Mouse (Mus musculus) bone marrow, adult 2 months (tissue): ENCODE results near the gene Rpl3l. TPM values are rescaled to one million over a fixed set of nuclear protein-coding genes. Genes with fewer than 3 reads are reported as not detected.

Experiments used
- H3K27ac ChIP-seq: fragments of 200-500 bp; 2 replicates; pipeline ENCODE4 v1.5.1; 2012; ENCODE audit warnings: low read depth, mild to moderate bottlenecking, control low read depth, inconsistent platforms, low read length; ENCODE audit not compliant: control insufficient read depth, poor library complexity, insufficient read depth
- H3K4me1 ChIP-seq: fragments of 200-500 bp; 2 replicates; pipeline ENCODE4 v1.6.1; 2011; ENCODE audit warnings: low read length; ENCODE audit not compliant: control insufficient read depth, insufficient read depth
- H3K4me3 ChIP-seq: fragments of 200-500 bp; replicated peaks from 2 replicates; pipeline ENCODE3; 2011; ENCODE audit warnings: mild to moderate bottlenecking, low read depth, low read length, control low read depth; ENCODE audit not compliant: control insufficient read depth
- CTCF ChIP-seq: fragments of 200-500 bp; IDR thresholded peaks from 2 replicates; pipeline ENCODE4 v1.5.1; 2011; ENCODE audit warnings: low read length, control low read depth; ENCODE audit not compliant: control insufficient read depth, insufficient read depth
- POLR2A ChIP-seq: fragments of 200-500 bp; IDR thresholded peaks from 2 replicates; pipeline ENCODE4 v1.6.1; 2011; ENCODE audit warnings: low read depth, mild to moderate bottlenecking, control low read depth, low read length, borderline replicate concordance; ENCODE audit not compliant: control insufficient read depth
- WGBS: fragments of 180-500 bp; shearing (Covaris S2); methylation state at CpG from one replicate; pipeline ENCODE4 v1.1.7; 2018; 5-methylcytosine and 5-hydroxymethylcytosine counted together
- polyA plus RNA-seq: library from polyadenylated mRNA; stranded (reverse); fragments of >200 nt; gene quantifications from 2 replicates; pipeline ENCODE4 v1.2.4, GENCODE M21; 2011; ENCODE audit warnings: low replicate concordance; ENCODE audit not compliant: missing spikeins, insufficient read depth, insufficient read length

Gene Rpl3l
- polyA plus RNA-seq, 1 experiment = 2.5 TPM

DNA sequence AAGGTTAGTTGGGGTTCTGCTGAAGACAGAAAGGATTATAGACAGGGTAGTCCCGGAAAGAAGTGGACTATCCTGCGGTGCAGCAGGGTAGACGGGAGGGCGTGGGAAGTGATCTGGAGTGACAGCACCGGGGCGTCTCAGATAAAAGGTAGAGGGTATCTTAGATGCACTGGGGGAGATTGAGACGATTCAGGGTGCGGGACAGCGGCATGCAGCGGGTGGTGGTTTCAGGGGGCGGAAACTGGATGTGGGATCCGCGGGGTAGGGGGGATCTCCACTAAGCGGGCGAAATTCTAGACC is 3.8 kb upstream of the Rpl3l start:
- Histone ChIP-seq H3K4me1 (no peaks in the 10 kb centered on the region; the same call in 1 of the 2 replicates), H3K4me3 (peak overlapping the region; percentile 94), H3K27ac (peak overlapping the region; percentile 57)
- TF ChIP-seq POLR2A = no peak
- TF ChIP-seq CTCF = no peak
- WGBS = under 1% methylated on average over 15 of the region's 15 CpGs

DNA sequence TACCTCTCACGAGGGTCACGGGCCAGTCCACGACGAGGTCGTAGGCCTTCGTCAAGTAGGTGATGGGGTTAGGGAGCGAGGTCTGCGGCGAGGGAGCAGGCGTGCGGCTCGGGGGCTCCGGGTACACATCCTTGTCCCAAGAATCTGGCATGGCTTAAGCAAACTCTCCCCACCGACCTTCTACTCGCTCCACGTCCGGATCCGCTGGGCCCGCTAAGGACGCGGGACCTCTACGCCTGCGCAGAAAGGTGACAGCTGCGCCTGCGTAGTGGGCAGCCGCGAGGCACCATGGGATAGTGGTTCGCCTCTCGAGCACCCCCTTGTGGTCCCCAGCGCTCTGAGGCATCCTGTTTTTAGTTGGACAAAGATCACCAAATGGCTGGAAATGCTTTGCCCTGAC is 3.4 kb upstream of the Rpl3l start, which contains the start of gene Ndufb10:
Gene Ndufb10, minus strand, starts transcription at position 295 of the 400 bp plus-strand sequence.
- peak within 1 kb of the TSS; percentile 57 for H3K27ac ChIP-seq
- H3K4me3 ChIP-seq = peak within 1 kb of the TSS; percentile 94
- under 1% methylated on average over 30 of the region's 30 CpGs for WGBS
- H3K4me1 ChIP-seq = no peaks in the 10 kb centered on the region; the same call in 1 of the 2 replicates
- TF ChIP-seq POLR2A = peak; percentile 95
- TF ChIP-seq CTCF = peak; percentile 98

DNA sequence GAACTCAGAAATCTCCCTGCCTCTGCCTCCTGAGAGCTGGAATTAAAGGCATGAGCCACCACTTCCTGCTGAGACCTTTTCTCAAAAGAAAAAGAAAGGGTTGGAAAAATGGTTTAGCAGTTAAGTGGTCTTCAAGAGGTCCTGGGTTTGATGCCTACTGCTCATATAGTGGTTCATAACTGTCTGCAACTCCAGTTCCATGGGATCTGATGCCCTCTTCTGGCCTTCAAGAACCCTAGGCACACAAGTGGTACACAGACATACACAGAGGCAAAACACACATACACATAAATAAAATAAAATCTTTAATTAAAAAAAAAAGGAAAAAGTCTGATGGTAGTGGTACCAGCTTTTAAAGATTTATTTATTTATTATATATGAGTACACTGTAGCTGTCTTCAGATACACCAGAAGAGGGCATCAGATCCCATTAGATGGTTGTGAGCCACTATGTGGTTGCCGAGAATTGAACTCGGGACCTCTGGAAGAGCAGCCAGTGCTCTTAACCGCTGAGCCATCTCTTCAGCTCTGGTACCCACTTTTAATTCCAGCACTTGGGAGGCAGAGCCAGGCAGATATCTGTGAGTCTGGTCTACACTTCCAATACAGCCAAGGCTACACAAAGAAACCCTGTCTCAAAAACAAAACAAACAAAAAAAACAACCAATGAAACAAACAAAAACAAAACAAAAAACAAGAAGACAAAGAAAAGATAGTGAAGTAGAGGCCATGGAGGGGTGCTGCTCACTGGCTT is 1.8 kb upstream of the Rpl3l start:
- 61% methylated on average over 3 of the region's 3 CpGs for WGBS
- Histone ChIP-seq H3K27ac (no peak overlapping the region), H3K4me1 (no peaks in the 10 kb centered on the region; the same call in 1 of the 2 replicates), H3K4me3 (no peak overlapping the region)
- TF ChIP-seq CTCF = no peak
- TF ChIP-seq POLR2A = no peak

DNA sequence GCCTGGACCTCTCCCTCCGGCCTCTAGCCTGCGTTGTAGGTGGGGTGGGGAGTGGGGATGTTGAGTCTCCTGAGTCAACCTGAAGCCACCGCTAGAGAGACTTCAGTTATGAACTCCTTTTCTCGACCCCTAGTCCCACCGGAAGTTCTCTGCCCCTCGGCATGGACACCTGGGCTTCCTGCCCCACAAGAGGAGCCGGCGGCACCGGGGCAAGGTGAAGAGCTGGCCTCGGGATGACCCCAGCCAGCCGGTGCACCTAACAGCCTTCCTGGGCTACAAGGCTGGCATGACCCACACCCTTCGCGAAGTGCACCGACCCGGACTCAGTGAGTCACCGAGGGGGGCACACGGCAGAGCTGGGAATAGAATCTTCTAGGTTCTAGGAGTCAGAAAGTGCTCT is 564 bp downstream of the Rpl3l start:
- TF ChIP-seq CTCF (no peak), POLR2A (no peak)
- WGBS = 77% methylated on average over 17 of the region's 17 CpGs
- Histone ChIP-seq H3K4me3 (no peak overlapping the region), H3K4me1 (no peaks in the 10 kb centered on the region; the same call in 1 of the 2 replicates), H3K27ac (no peak overlapping the region)

DNA sequence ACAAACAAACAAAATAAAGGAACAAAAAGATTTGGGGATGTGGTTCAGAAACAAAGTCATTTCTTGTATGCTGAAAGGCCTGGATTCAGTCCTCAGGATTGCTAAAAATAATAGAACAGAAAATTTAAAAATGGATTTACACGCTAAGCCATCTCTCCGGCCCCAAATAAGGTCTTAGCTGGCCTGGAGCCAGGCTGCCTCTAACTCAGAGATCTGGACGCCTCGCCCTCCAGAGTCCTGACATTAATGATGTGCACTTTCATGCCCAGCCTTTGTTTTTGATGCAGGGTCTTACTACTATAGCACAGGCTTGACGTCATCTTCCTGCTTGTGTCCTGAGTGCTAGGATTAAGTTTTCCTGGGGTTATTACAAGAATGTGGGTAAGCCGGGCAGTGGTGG is 1.4 kb downstream of the Rpl3l start:
- TF ChIP-seq CTCF = no peak
- no peak for TF ChIP-seq POLR2A
- H3K4me3 ChIP-seq = no peak overlapping the region
- H3K27ac ChIP-seq = no peak overlapping the region
- H3K4me1 ChIP-seq = no peaks in the 10 kb centered on the region
- 82% methylated on average over 6 of the region's 6 CpGs for WGBS

DNA sequence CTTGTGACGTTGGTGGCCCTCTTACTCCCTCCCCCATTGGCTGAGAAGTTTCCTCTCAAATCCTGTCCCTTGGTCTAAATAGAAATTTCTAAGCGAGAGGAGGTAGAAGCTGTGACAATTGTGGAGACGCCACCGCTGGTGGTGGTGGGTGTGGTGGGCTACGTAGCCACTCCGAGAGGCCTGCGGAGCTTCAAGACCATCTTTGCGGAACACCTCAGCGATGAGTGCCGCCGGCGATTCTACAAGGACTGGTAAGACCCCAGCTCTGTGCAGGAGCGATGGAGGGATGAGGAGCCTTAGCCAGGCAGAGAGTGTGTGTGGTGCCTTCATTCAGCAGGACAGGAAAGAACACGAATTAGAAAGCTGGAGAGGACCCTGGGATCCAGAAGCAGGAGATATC is 3.2 kb downstream of the Rpl3l start:
- 78% methylated on average over 14 of the region's 14 CpGs for WGBS
- Histone ChIP-seq H3K27ac (no peak overlapping the region), H3K4me3 (no peak overlapping the region), H3K4me1 (no peaks in the 10 kb centered on the region; the same call in 1 of the 2 replicates)
- TF ChIP-seq POLR2A (no peak), CTCF (no peak)

DNA sequence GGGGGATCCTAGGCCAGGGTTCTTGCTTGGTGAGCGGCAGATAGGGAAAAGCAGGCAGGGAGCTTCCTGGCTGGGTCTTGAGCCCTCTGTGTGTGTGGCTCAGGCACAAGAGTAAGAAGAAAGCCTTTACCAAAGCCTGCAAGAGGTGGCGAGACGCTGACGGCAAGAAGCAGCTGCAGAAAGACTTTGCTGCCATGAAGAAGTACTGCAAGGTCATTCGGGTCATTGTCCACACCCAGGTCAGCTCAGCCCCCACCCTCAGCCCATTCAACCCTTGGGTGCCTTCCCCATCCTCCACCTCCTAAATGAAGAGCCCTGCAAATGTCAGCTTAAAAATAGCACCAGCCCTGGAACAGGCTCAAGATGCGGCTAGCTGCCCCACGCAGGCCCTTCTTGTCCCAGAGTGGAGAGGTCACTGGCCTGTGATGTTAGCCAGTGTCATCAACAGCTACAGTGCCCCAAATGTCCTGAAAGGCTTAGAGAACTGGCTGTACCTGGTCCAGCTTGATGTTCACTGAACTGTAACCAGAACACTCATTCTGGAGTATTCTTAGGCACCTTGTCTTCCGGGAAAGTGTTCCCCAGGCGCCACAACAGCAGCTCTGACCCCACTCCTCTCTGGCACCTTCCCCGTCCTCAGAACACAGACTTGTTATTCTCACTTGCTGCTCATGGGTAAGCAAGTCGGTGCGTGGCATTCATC is 4.8 kb downstream of the Rpl3l start:
- WGBS = 84% methylated on average over 12 of the region's 12 CpGs
- no peak for TF ChIP-seq POLR2A
- TF ChIP-seq CTCF = no peak
- Histone ChIP-seq H3K27ac (no peak overlapping the region), H3K4me3 (no peak overlapping the region), H3K4me1 (no peaks in the 10 kb centered on the region; the same call in 1 of the 2 replicates)

DNA sequence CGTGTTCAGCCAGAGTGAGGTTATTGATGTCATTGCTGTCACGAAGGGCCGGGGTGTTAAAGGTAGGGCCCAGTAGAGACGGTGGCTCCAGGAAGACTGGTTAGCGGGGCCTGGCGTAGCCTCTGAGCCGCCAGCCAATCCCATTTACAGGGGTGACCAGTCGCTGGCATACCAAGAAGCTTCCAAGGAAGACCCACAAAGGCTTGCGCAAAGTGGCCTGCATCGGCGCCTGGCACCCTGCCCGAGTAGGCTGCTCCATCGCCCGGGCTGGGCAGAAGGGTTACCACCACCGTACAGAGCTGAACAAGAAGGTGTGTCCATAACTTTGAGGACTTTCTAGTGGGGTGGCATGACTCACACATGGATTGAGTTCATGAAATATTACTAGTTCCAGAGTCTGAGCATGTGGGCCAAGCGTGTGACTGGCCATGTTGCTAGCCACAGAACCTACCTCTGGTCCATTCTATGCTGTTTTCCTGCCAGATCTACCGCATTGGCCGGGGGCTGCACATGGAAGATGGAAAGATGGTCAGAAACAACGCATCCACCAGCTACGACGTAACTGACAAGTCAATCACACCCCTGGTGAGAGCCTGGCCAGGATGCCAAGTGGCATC is 5.9 kb downstream of the Rpl3l start:
- no peak overlapping the region for H3K4me3 ChIP-seq
- TF ChIP-seq POLR2A (no peak), CTCF (no peak)
- H3K27ac ChIP-seq = no peak overlapping the region
- 79% methylated on average over 21 of the region's 21 CpGs for WGBS
- H3K4me1 ChIP-seq = no peaks in the 10 kb centered on the region; the same call in 1 of the 2 replicates
